Mouse (Mus musculus) bone marrow macrophage, adult 2 months (primary cell): ENCODE results near the gene Tal1. TPM values are rescaled to one million over a fixed set of nuclear protein-coding genes. Genes with fewer than 3 reads are reported as not detected.
A peak's percentile ranks its signal among the peaks of the same experiment; 100 is the strongest.

Experiments used
- H3K27ac ChIP-seq: 2 replicates; pipeline ENCODE4 v1.5.1; 2012; ENCODE audit warnings: low read depth, low read length; ENCODE audit not compliant: insufficient read depth
- H3K4me1 ChIP-seq: 2 replicates; pipeline ENCODE4 v1.6.1; 2012; ENCODE audit warnings: low read length; ENCODE audit not compliant: control insufficient read depth, insufficient read depth
- H3K4me3 ChIP-seq: 2 replicates; pipeline ENCODE4 v1.5.1; 2012; ENCODE audit warnings: mild to moderate bottlenecking, low read length, moderate library complexity; ENCODE audit not compliant: insufficient read depth
- CTCF ChIP-seq: IDR thresholded peaks from 2 replicates; pipeline ENCODE4 v1.5.1; 2012; ENCODE audit warnings: low read depth, mild to moderate bottlenecking, low read length, moderate library complexity
- POLR2A ChIP-seq: IDR thresholded peaks from 2 replicates; pipeline ENCODE4 v1.6.1; 2012; ENCODE audit warnings: mild to moderate bottlenecking, low read depth, low read length, borderline replicate concordance
- polyA plus RNA-seq: library from polyadenylated mRNA; stranded (reverse); fragments of >200 nt; gene quantifications from 2 replicates; pipeline ENCODE4 v1.2.4, GENCODE M21; 2012; ENCODE audit not compliant: missing spikeins, insufficient read depth, insufficient read length

The Tal1 gene
- polyA plus RNA-seq, 1 experiment: 4.4 TPM

- no peak overlapping the region for H3K27ac ChIP-seq
- no peak overlapping the region for H3K4me3 ChIP-seq
- H3K4me1 ChIP-seq: peaks cover 21% of the 10 kb centered on the region
- TF ChIP-seq POLR2A: no peak
- TF ChIP-seq CTCF: no peak
These were observed 30.7 kb downstream of the Tal1 start for GRCm38 (mm10) chr4:115086763-115087415.

- peaks cover 21% of the 10 kb centered on the region for H3K4me1 ChIP-seq
- TF ChIP-seq CTCF: no peak
- no peak for TF ChIP-seq POLR2A
- H3K4me3 ChIP-seq: peak within 1 kb of the TSS; percentile 45
- no peak within 1 kb of the TSS for H3K27ac ChIP-seq
These were observed 32.5 kb downstream of the Tal1 start, which contains the start of gene Pdzk1ip1 for GRCm38 (mm10) chr4:115088611-115089338. Gene Pdzk1ip1 (plus strand): TSS chr4:115088708.

DNA sequence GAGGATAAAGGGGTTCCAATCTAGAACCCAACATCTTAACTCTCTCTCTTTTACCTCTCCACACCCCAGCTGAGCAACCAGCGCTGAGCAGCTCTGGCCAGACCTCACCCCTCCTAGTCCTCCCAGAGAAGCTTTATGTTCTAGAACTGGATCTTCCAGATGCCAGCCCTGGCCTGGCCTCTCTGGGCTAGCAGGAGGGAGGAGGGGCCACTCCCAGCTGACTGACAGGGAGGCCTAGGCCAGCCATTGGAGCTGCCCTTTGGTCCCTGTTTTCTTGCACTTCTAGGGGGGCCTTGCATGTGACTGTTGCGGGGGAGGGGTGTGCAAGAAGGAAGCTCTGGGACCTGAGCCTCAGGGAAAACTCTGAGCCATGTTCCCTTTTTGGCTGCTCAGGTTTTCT is 34.4 kb downstream of the Tal1 start:
- peaks cover 26% of the 10 kb centered on the region for H3K4me1 ChIP-seq
- TF ChIP-seq CTCF (no peak), POLR2A (no peak)
- no peak overlapping the region for H3K27ac ChIP-seq
- no peak overlapping the region for H3K4me3 ChIP-seq

DNA sequence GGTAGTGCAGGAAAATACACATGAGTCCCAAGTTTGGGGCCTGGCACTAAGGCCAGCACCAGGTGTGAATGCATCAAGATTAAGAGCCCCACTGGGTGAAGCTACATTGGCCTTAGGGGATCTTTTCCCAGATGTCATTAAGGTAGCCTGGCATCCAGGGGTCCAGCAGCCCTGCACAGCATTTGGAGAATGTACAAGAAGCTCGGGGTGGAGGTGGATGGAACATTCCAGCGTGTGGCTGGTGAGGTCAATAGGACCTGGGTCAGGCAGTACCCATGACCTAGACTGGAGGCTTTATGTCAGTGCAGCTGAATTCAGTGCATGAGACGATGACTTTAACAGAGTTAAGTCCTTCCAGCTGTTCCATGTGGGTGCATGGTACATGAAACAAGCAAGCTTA is 35.6 kb downstream of the Tal1 start:
- no peak for TF ChIP-seq POLR2A
- no peak for TF ChIP-seq CTCF
- Histone ChIP-seq H3K27ac (no peak overlapping the region), H3K4me3 (no peak overlapping the region), H3K4me1 (peaks cover 37% of the 10 kb centered on the region)

DNA sequence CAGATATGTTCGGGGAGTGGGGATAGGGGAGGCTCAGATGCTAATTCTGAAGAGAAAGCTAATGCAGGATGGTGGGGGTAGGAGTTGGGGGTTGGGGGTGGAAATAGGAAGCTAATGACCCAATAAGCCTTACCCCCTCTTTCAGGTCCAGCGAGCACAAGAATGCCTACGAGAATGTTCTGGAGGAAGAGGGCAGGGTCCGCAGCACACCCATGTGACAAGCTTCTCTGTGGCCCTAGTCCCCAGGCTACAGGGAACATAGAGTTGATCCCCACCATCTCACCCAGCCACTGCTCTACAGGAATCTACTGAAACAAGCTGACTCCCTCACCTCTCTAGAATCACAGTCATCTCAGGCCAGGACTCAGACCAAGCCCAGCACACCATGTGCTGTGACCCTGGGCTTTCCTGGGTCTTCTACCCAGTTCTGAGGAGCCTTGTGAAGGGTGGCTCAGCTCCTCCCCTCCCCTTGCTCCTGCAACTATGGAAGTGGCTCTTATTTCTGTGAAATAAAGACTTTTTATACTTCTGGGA is 37.2 kb downstream of the Tal1 start:
- Histone ChIP-seq H3K4me3 (no peak overlapping the region), H3K27ac (no peak overlapping the region), H3K4me1 (peaks cover 37% of the 10 kb centered on the region)
- no peak for TF ChIP-seq CTCF
- TF ChIP-seq POLR2A: no peak

DNA sequence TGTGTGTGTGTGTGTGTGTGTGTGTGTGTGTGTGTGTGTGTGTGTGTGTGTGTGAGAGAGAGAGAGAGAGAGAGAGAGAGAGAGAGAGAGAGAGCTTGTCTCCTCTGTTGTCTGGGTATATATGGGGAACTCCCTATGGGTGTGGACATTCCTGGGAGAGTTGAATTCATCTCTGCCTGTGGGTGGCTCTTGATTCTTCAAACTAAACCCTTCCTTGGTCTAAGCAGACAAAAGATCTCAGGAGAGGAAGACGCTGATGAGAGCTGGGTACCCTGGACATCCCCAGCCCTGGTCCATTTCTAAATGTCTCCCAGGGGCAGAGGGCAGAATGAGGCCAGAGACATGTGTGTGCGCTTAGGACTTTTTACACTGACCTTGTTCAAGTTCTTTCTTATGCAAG is 37.8 kb downstream of the Tal1 start:
- H3K4me3 ChIP-seq: no peak overlapping the region
- TF ChIP-seq POLR2A: no peak
- no peak for TF ChIP-seq CTCF
- peaks cover 32% of the 10 kb centered on the region for H3K4me1 ChIP-seq
- H3K27ac ChIP-seq: no peak overlapping the region

- Histone ChIP-seq H3K4me3 (peak overlapping the region; percentile 50), H3K4me1 (peaks cover 25% of the 10 kb centered on the region), H3K27ac (peak overlapping the region; percentile 85)
- no peak for TF ChIP-seq CTCF
- no peak for TF ChIP-seq POLR2A
These were observed 39.6 kb downstream of the Tal1 start for GRCm38 (mm10) chr4:115095671-115096434.

DNA sequence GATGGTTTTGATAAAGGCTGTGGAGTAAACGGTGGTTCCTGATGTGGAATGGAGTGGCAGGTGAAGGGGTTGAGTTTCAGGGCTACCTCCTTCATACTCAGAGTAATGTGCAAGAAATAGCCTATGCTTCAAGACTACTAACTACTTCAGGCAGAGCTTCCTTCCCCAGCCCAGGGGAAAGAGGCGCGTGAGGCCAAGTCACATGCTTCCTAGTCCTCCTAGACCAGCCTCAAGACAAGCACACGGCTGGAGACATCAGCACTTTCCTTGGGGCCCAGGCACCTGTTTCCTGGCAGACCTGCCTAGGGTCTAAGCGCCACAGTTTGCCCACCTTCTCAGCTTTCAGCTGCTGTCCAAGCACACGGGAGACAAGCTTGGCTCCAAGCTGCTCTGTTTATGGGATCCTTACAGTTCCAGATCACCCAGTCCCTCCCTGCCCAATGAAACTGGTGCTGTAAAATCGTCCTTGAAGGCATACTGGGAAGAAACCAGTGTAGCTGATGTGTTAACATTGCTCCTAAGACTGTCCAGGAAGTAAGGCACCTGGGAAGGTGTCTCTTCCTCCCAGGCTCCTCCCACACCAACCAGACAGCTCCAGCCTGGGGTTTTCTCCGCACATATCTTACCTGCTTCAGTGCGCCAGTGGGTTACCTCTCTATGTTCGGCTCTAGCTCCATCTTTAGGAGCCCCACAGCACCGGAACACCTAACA is 40.4 kb downstream of the Tal1 start:
- peaks cover 21% of the 10 kb centered on the region for H3K4me1 ChIP-seq
- peak overlapping the region; percentile 85 for H3K27ac ChIP-seq
- TF ChIP-seq CTCF (no peak), POLR2A (no peak)
- H3K4me3 ChIP-seq: peak overlapping the region; percentile 50

GRCm38 (mm10) chr4:115097146-115097496 is 40.9 kb downstream of the Tal1 start:
- peak overlapping the region; percentile 85 for H3K27ac ChIP-seq
- H3K4me1 ChIP-seq: peaks cover 18% of the 10 kb centered on the region

GRCm38 (mm10) chr4:115101682-115102081 is 45.5 kb downstream of the Tal1 start:
- H3K4me1 ChIP-seq: peaks cover 13% of the 10 kb centered on the region
- no peak overlapping the region for H3K4me3 ChIP-seq
- no peak for TF ChIP-seq POLR2A
- TF ChIP-seq CTCF: peak; percentile 90
- H3K27ac ChIP-seq: no peak overlapping the region

More at GRCm38 (mm10) chr4:115097146-115097496, 40.9 kb downstream of the Tal1 start:
- peak overlapping the region; percentile 50 for H3K4me3 ChIP-seq
- no peak for TF ChIP-seq POLR2A
- TF ChIP-seq CTCF: peak; percentile 74
